Mouse (Mus musculus): ENCODE data around the gene Zfp385b. TPM values are rescaled to one million over a fixed set of nuclear protein-coding genes. Genes with fewer than 3 reads are reported as not detected.
A peak's percentile ranks its signal among the peaks of the same experiment; 100 is the strongest.

Zfp385b gene
- polyA plus RNA-seq, 1 experiment, result 0.28 TPM

DNA sequence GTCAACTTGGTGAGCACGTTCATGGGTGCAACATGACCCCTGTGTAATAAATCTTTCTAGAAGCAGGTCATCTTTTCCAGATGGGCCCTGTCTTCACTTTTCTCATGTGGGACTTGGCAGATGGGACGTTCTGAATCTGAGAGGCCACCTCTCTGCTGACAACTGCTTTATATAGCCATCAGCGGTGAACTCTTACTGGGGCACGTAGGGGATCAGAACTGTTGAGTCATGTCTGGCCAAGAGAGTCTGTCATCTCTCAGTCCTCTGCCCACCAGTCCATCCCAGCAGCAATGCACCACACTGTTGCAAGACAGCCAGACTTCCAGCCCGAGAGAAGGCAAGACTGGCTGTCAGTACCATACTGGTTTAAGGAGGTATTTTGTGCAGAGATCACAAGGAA, 293.1 kb downstream of the Zfp385b start:
- H3K4me3 ChIP-seq, result no peak overlapping the region
- no peaks in the 10 kb centered on the region for H3K27me3 ChIP-seq (ENCODE audit: control insufficient read depth, insufficient read depth, insufficient read length)
- H3ac ChIP-seq (ENCODE audit: control insufficient read depth, insufficient read length), result no peak overlapping the region
- H3K36me3 ChIP-seq (ENCODE audit: control insufficient read depth, insufficient read depth), result no peaks in the 10 kb centered on the region
- TF ChIP-seq CEBPB (IDR thresholded peaks at IDR 0.05; ENCODE audit: insufficient read depth, poor library complexity, severe bottlenecking) (no peak), POLR2A (IDR thresholded peaks at IDR 0.05; ENCODE audit: insufficient read length, low read depth) (no peak), POLR2AphosphoS2 (IDR thresholded peaks at IDR 0.05; ENCODE audit: insufficient read length, low read depth) (no peak)
- no peak overlapping the region for H3K4me2 ChIP-seq (ENCODE audit: low read depth)
- H3K79me2 ChIP-seq (ENCODE audit: control insufficient read depth, insufficient read depth), result no peaks in the 10 kb centered on the region

DNA sequence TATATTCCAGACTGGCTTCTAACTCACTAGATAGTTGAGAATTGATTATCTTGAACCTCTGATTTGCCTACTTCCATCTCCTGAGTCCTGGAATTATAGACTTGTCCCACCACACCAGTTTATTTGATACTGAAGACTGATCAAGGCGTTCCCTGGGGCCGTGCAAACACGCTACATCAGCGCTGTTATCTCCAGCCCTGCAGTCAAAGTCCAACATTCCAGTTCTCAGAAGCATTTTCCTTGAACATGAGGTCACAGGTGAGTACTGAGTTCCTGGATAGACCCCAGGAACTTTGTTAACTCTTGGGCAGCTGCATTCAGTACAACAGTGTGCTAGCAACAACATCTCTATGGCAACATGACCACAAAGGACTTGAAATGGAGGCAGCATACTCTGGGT, 297.2 kb downstream of the Zfp385b start:
- no peak for TF ChIP-seq USF1 (IDR thresholded peaks at IDR 0.05; ENCODE audit: low read depth)
- no peak for TF ChIP-seq REST (IDR thresholded peaks at IDR 0.05; ENCODE audit: insufficient read depth, insufficient read length)
- no peak for TF ChIP-seq POLR2A (IDR thresholded peaks at IDR 0.05; ENCODE audit: insufficient read length, low read depth)
- TF ChIP-seq MYOG (IDR thresholded peaks at IDR 0.05; ENCODE audit: control insufficient read depth in 1 of 3, insufficient read depth in 1 of 3, insufficient read length in 2 of 3, low read depth in 2 of 3), result no peak
- no peak for TF ChIP-seq E2F4 (IDR thresholded peaks at IDR 0.05; ENCODE audit: insufficient read depth)
- TF ChIP-seq TCF12 (IDR thresholded peaks at IDR 0.05; ENCODE audit: insufficient read depth, poor library complexity, severe bottlenecking), result no peak
- TF ChIP-seq MAX (IDR thresholded peaks at IDR 0.05; ENCODE audit: low read depth), result no peak
- TF ChIP-seq POLR2AphosphoS2 (IDR thresholded peaks at IDR 0.05; ENCODE audit: insufficient read length, low read depth), result no peak
- no peak for TF ChIP-seq SRF (IDR thresholded peaks at IDR 0.05; ENCODE audit: control insufficient read depth, insufficient read length, low read depth)
- TF ChIP-seq CEBPB (IDR thresholded peaks at IDR 0.05; ENCODE audit: insufficient read depth, poor library complexity, severe bottlenecking), result no peak
- TF ChIP-seq MYOD1 (IDR thresholded peaks at IDR 0.05; ENCODE audit: control insufficient read depth in 1 of 3, insufficient read length in 2 of 3, low read depth in 2 of 3), result no peak
- no peak for TF ChIP-seq TCF3 (IDR thresholded peaks at IDR 0.05; ENCODE audit: insufficient read length, low read depth)
- no peak overlapping the region for H3ac ChIP-seq (ENCODE audit: control insufficient read depth, insufficient read length)
- H3K36me3 ChIP-seq (ENCODE audit: control insufficient read depth, insufficient read depth), result no peaks in the 10 kb centered on the region
- H3K4me3 ChIP-seq, result no peak overlapping the region
- no peak overlapping the region for H3K4me2 ChIP-seq (ENCODE audit: low read depth)
- H3K27me3 ChIP-seq (ENCODE audit: control insufficient read depth, insufficient read depth, insufficient read length), result peaks cover 4% of the 10 kb centered on the region
- no peaks in the 10 kb centered on the region for H3K79me2 ChIP-seq (ENCODE audit: control insufficient read depth, insufficient read depth)

DNA sequence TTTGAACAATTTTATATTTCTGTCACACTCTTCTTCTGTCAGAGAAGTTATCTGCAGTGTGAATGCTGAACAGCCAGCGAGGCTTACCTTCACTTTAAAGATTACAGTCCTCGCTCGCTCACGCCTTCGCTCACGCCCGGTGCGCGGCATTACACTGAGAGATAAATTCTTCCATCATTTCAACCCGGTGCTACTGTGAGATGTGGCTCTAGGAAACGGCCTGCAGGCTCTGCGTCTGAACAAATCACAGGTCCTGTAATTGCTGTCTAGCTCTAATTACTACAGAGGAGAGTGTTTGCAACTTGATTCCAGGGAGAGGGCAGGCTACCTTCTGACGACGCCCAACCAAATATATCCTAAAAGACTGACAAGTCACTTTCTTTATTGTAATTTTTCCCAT, 300.1 kb downstream of the Zfp385b start:
- H3K4me3 ChIP-seq, result no peak overlapping the region
- TF ChIP-seq E2F4 (IDR thresholded peaks at IDR 0.05; ENCODE audit: insufficient read depth) (no peak), POLR2AphosphoS2 (IDR thresholded peaks at IDR 0.05; ENCODE audit: insufficient read length, low read depth) (no peak), SRF (IDR thresholded peaks at IDR 0.05; ENCODE audit: control insufficient read depth, insufficient read length, low read depth) (no peak), TCF12 (IDR thresholded peaks at IDR 0.05; ENCODE audit: insufficient read depth, poor library complexity, severe bottlenecking) (no peak), REST (IDR thresholded peaks at IDR 0.05; ENCODE audit: insufficient read depth, insufficient read length) (no peak), TCF3 (IDR thresholded peaks at IDR 0.05; ENCODE audit: insufficient read length, low read depth) (no peak)
- H3K27me3 ChIP-seq (ENCODE audit: control insufficient read depth, insufficient read depth, insufficient read length), result peaks cover 4% of the 10 kb centered on the region
- H3ac ChIP-seq (ENCODE audit: control insufficient read depth, insufficient read length), result no peak overlapping the region
- H3K4me2 ChIP-seq (ENCODE audit: low read depth), result peak overlapping the region; percentile 70
- H3K79me2 ChIP-seq (ENCODE audit: control insufficient read depth, insufficient read depth), result no peaks in the 10 kb centered on the region
- no peaks in the 10 kb centered on the region for H3K36me3 ChIP-seq (ENCODE audit: control insufficient read depth, insufficient read depth)

DNA sequence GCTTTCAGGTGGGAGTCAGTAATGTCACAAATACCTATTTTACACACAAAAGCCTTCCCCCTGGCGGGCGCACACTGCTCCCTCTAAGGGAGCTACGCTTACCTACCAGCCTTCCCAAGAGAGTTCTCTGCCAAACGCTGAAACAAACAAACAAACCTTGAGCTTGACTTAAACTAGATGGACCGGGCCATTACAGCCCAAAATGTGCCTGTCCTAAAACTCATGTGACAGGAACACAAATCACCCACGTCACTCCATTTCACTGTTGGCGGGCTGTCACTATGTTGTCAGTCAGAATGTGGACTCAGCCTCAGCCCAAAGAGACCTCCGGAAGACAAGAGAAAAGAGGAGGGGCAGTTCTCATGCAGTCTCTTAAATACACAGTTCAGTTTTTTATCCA, 300.7 kb downstream of the Zfp385b start:
- Histone ChIP-seq H3ac (ENCODE audit: control insufficient read depth, insufficient read length) (no peak overlapping the region), H3K27me3 (ENCODE audit: control insufficient read depth, insufficient read depth, insufficient read length) (peaks cover 4% of the 10 kb centered on the region), H3K36me3 (ENCODE audit: control insufficient read depth, insufficient read depth) (no peaks in the 10 kb centered on the region), H3K79me2 (ENCODE audit: control insufficient read depth, insufficient read depth) (no peaks in the 10 kb centered on the region), H3K4me2 (ENCODE audit: low read depth) (peak overlapping the region; percentile 70), H3K4me3 (no peak overlapping the region)
- TF ChIP-seq MYOD1 (IDR thresholded peaks at IDR 0.05; ENCODE audit: control insufficient read depth in 1 of 3, insufficient read length in 2 of 3, low read depth in 2 of 3) (no peak), REST (IDR thresholded peaks at IDR 0.05; ENCODE audit: insufficient read depth, insufficient read length) (no peak), E2F4 (IDR thresholded peaks at IDR 0.05; ENCODE audit: insufficient read depth) (no peak), CEBPB (IDR thresholded peaks at IDR 0.05; ENCODE audit: insufficient read depth, poor library complexity, severe bottlenecking) (no peak), MYOG (IDR thresholded peaks at IDR 0.05; ENCODE audit: control insufficient read depth in 1 of 3, insufficient read depth in 1 of 3, insufficient read length in 2 of 3, low read depth in 2 of 3) (no peak), POLR2AphosphoS2 (IDR thresholded peaks at IDR 0.05; ENCODE audit: insufficient read length, low read depth) (no peak), USF1 (IDR thresholded peaks at IDR 0.05; ENCODE audit: low read depth) (no peak), MAX (IDR thresholded peaks at IDR 0.05; ENCODE audit: low read depth) (no peak)

DNA sequence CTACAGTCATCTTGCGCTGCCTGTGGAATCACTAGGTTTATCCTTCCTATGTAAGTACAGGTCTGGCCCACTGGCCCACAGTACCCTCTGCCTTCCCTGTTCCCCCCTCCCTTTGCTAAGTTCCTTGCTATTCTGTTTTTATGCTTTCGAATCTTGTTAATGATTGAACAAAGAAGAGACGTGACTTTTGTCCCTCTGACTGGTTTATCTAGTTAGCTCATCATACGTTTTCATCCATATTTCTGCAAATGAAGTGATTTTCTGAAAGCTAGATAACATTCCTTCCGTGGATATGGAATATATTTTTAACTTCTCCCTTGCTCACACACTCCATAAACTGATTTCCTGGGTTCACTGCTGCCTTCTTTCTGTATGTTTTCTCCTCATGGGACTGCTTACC, 302.8 kb downstream of the Zfp385b start:
- TF ChIP-seq MYOG (IDR thresholded peaks at IDR 0.05; ENCODE audit: control insufficient read depth in 1 of 3, insufficient read depth in 1 of 3, insufficient read length in 2 of 3, low read depth in 2 of 3) (no peak), SRF (IDR thresholded peaks at IDR 0.05; ENCODE audit: control insufficient read depth, insufficient read length, low read depth) (no peak), MAX (IDR thresholded peaks at IDR 0.05; ENCODE audit: low read depth) (no peak), REST (IDR thresholded peaks at IDR 0.05; ENCODE audit: insufficient read depth, insufficient read length) (no peak), E2F4 (IDR thresholded peaks at IDR 0.05; ENCODE audit: insufficient read depth) (no peak), TCF3 (IDR thresholded peaks at IDR 0.05; ENCODE audit: insufficient read length, low read depth) (no peak), USF1 (IDR thresholded peaks at IDR 0.05; ENCODE audit: low read depth) (no peak)
- H3ac ChIP-seq (ENCODE audit: control insufficient read depth, insufficient read length), result no peak overlapping the region
- H3K4me3 ChIP-seq, result no peak overlapping the region
- no peak overlapping the region for H3K4me2 ChIP-seq (ENCODE audit: low read depth)
- no peaks in the 10 kb centered on the region for H3K79me2 ChIP-seq (ENCODE audit: control insufficient read depth, insufficient read depth)
- no peaks in the 10 kb centered on the region for H3K36me3 ChIP-seq (ENCODE audit: control insufficient read depth, insufficient read depth)
- peaks cover 4% of the 10 kb centered on the region for H3K27me3 ChIP-seq (ENCODE audit: control insufficient read depth, insufficient read depth, insufficient read length)
